In genomic region chr7:144927591-144927990, GRCm38 (mm10) we compare ENCODE assay signal across 15 mouse cellular contexts. TPM values are rescaled to one million over a fixed set of nuclear protein-coding genes. Genes with fewer than 3 reads are reported as not detected.
A peak's percentile ranks its signal among the peaks of the same experiment; 100 is the strongest.
DNase-seq lines count a peak whose midpoint lies in the region; ATAC-seq and TF ChIP-seq lines count a peak whose summit lies in the region.
"Had no signal": no experiment of that assay in that cellular context is flagged by ENCODE, and none has a peak within 500 bp of the region (broad histone marks: within the 10 kb centered on the region; RNA-seq: fewer than 3 reads in every experiment).

No protein-coding gene starts in this region.

- TF ChIP-seq CTCF in midbrain, postnatal 0 days (IDR thresholded peaks at IDR 0.05) = no peak

- H3K4me3 ChIP-seq in heart, embryonic 11.5 days (ENCODE audit: low read depth, low read length) = no peak overlapping the region
- H3K4me3 ChIP-seq in midbrain, embryonic 12.5 days = no peak overlapping the region
- no peak overlapping the region for H3K4me3 ChIP-seq in midbrain, postnatal 0 days (ENCODE audit: low read depth, low read length)
- H3K4me3 ChIP-seq: embryonic facial prominence, embryonic 15.5 days; heart, embryonic 13.5 days; liver, embryonic 15.5 days; stomach, embryonic 15.5 days had no signal

- H3K4me1 ChIP-seq in heart, embryonic 11.5 days (ENCODE audit: control insufficient read depth, insufficient read depth, low read length) = peaks cover 4% of the 10 kb centered on the region
- H3K4me1 ChIP-seq in midbrain, embryonic 12.5 days = peaks cover 5% of the 10 kb centered on the region
- H3K4me1 ChIP-seq in midbrain, postnatal 0 days (ENCODE audit: insufficient read depth, low read length) = no peaks in the 10 kb centered on the region
- H3K4me1 ChIP-seq: embryonic facial prominence, embryonic 15.5 days; stomach, embryonic 15.5 days had no signal

- intact Hi-C loops in heart, postnatal 10 days (cut with DNase I) = no loop called here

- H3K36me3 ChIP-seq in heart, embryonic 11.5 days (ENCODE audit: control insufficient read depth, insufficient read depth, low read length) = peaks cover 12% of the 10 kb centered on the region
- H3K36me3 ChIP-seq in midbrain, embryonic 12.5 days = peaks cover 39% of the 10 kb centered on the region
- peaks cover 11% of the 10 kb centered on the region; the same call in 1 of the 2 replicates for H3K36me3 ChIP-seq in midbrain, postnatal 0 days (ENCODE audit: insufficient read depth, low read length)
- H3K36me3 ChIP-seq: stomach, embryonic 15.5 days had no signal

- no peak for ATAC-seq in heart, embryonic 11.5 days (replicated peaks; ENCODE audit: insufficient number of reproducible peaks, low FRiP score, low TSS enrichment)
- no peak for ATAC-seq in midbrain, embryonic 12.5 days (ENCODE audit: low FRiP score, low read depth)
- no peak; the same call in 1 of the 2 replicates for ATAC-seq in midbrain, postnatal 0 days (ENCODE audit: low FRiP score)
- ATAC-seq: forebrain, embryonic 16.5 days had no signal

- no peak overlapping the region for H3K27ac ChIP-seq in heart, embryonic 11.5 days (ENCODE audit: low read depth, low read length)
- 0 out of 2 replicates have a peak overlapping the region, but pooled peaks have one; percentile 1 for H3K27ac ChIP-seq in midbrain, embryonic 12.5 days (replicated peaks)
- no peak overlapping the region for H3K27ac ChIP-seq in midbrain, postnatal 0 days (ENCODE audit: low read depth, low read length)
- H3K27ac ChIP-seq: embryonic facial prominence, embryonic 15.5 days; heart, embryonic 13.5 days; liver, embryonic 15.5 days; stomach, embryonic 15.5 days had no signal

- H3K9ac ChIP-seq in heart, embryonic 11.5 days (ENCODE audit: low read depth, low read length) = no peak overlapping the region; the same call in 1 of the 2 replicates
- H3K9ac ChIP-seq in midbrain, embryonic 12.5 days (replicated peaks) = no peak overlapping the region
- no peak overlapping the region for H3K9ac ChIP-seq in midbrain, postnatal 0 days (replicated peaks; ENCODE audit: low read length, poor library complexity, severe bottlenecking)
- H3K9ac ChIP-seq: embryonic facial prominence, embryonic 15.5 days; liver, embryonic 15.5 days; stomach, embryonic 15.5 days had no signal

- no peaks in the 10 kb centered on the region for H3K9me3 ChIP-seq in heart, embryonic 11.5 days (replicated peaks; ENCODE audit: control insufficient read depth, low read length)
- H3K9me3 ChIP-seq in midbrain, embryonic 12.5 days = no peaks in the 10 kb centered on the region
- H3K9me3 ChIP-seq in midbrain, postnatal 0 days (ENCODE audit: low read length) = no peaks in the 10 kb centered on the region
- H3K9me3 ChIP-seq: embryonic facial prominence, embryonic 15.5 days; heart, embryonic 13.5 days; liver, embryonic 15.5 days; stomach, embryonic 15.5 days had no signal

- peak; percentile 50 for DNase-seq in heart, adult 8-10 months (ENCODE audit: low spot score)
- no peak for DNase-seq in midbrain, postnatal 0 days (ENCODE audit: low spot score)
- DNase-seq in heart, postnatal 10 days = peak; percentile 67 to 73
- DNase-seq in urinary bladder, adult 2 months (ENCODE audit: low spot score) = no peak
- no peak for DNase-seq in layer of hippocampus, adult 18-20 months (ENCODE audit: low spot score in 2 of 2)
- DNase-seq: cerebellum, adult 18-20 months; layer of hippocampus, postnatal 36 days had no signal

- WGBS in heart, embryonic 11.5 days (ENCODE audit: insufficient replicate concordance) = 87% methylated on average over 2 of the region's 2 CpGs
- WGBS in midbrain, embryonic 12.5 days = 71% methylated on average over 2 of the region's 2 CpGs
- WGBS in midbrain, postnatal 0 days = 74% methylated on average over 2 of the region's 2 CpGs

- H3K27me3 ChIP-seq in heart, embryonic 11.5 days (ENCODE audit: control insufficient read depth, insufficient read depth, low read length) = no peaks in the 10 kb centered on the region
- no peaks in the 10 kb centered on the region for H3K27me3 ChIP-seq in midbrain, embryonic 12.5 days
- no peaks in the 10 kb centered on the region for H3K27me3 ChIP-seq in midbrain, postnatal 0 days (ENCODE audit: insufficient read depth, low read length)
- H3K27me3 ChIP-seq: CH12.LX; embryonic facial prominence, embryonic 15.5 days; heart, embryonic 13.5 days; liver, embryonic 15.5 days; stomach, embryonic 15.5 days had no signal

- no peak overlapping the region for H3K4me2 ChIP-seq in heart, embryonic 11.5 days
- no peak overlapping the region for H3K4me2 ChIP-seq in midbrain, embryonic 12.5 days (replicated peaks)
- H3K4me2 ChIP-seq in midbrain, postnatal 0 days (ENCODE audit: low read depth, low read length, poor library complexity, severe bottlenecking) = no peak overlapping the region
- H3K4me2 ChIP-seq: embryonic facial prominence, embryonic 15.5 days; heart, embryonic 13.5 days; liver, embryonic 15.5 days; stomach, embryonic 15.5 days had no signal

RNA-seq across cellular contexts. Expression of gene Ccnd1, which starts 12.1 kb away (rescaled TPM):
- total RNA-seq in heart, adult 8-10 months (2022) = 10 to 100 TPM; 30.1 to 64.0 (median 45.1) TPM
- polyA plus RNA-seq in heart, embryonic 11.5 days (2014; fragmentation: Nextera tagmentation; extraction: Ambion mirVana) = 71.3 and 100 TPM in 2 replicates
- polyA plus RNA-seq in midbrain, embryonic 12.5 days (2016; fragmentation: Nextera tagmentation; extraction: Ambion mirVana) = 259 and 289 TPM in 2 replicates
- 26.3 and 32.8 TPM in 2 replicates for total RNA-seq in midbrain, postnatal 0 days (2014; rRNA removed)
- 17.9 and 18.5 TPM in 2 replicates for polyA plus RNA-seq in midbrain, postnatal 0 days (2015; fragmentation: Nextera tagmentation; extraction: Ambion mirVana)
- 100 to 1,000 TPM in 1 of 2 experiments, 10 to 100 TPM in 1; 89.8 to 102 TPM for total RNA-seq in heart, postnatal 10 days (2021)
- 79.1 and 96.1 TPM in 2 replicates for polyA plus RNA-seq in urinary bladder, adult 2 months (2012; rRNA removed)
- 10 to 100 TPM; 56.0 to 59.6 TPM for total RNA-seq in layer of hippocampus, adult 18-20 months (2021)

RNA-seq across cellular contexts. Expression of gene LTO1, which starts 12.7 kb away (rescaled TPM):
- 10 to 100 TPM; 14.6 to 18.2 (median 17.4) TPM for total RNA-seq in heart, adult 8-10 months (2022)
- polyA plus RNA-seq in heart, embryonic 11.5 days (2014; fragmentation: Nextera tagmentation; extraction: Ambion mirVana) = 17.1 and 21.2 TPM in 2 replicates
- polyA plus RNA-seq in midbrain, embryonic 12.5 days (2016; fragmentation: Nextera tagmentation; extraction: Ambion mirVana) = 33.6 and 36.4 TPM in 2 replicates
- 19.2 and 19.8 TPM in 2 replicates for total RNA-seq in midbrain, postnatal 0 days (2014; rRNA removed)
- 17.9 and 18.9 TPM in 2 replicates for polyA plus RNA-seq in midbrain, postnatal 0 days (2015; fragmentation: Nextera tagmentation; extraction: Ambion mirVana)
- total RNA-seq in heart, postnatal 10 days (2021) = 10 to 100 TPM; 13.6 to 16.2 TPM
- polyA plus RNA-seq in urinary bladder, adult 2 months (2012; rRNA removed) = 48.1 and 48.3 TPM in 2 replicates
- total RNA-seq in layer of hippocampus, adult 18-20 months (2021) = 10 to 100 TPM; 25.6 to 27.2 TPM

RNA-seq across cellular contexts. Expression of gene Fgf15, which starts 31.3 kb away (rescaled TPM):
- not detected for total RNA-seq in heart, adult 8-10 months (2022)
- 0.11 and 0.13 TPM in 2 replicates for polyA plus RNA-seq in heart, embryonic 11.5 days (2014; fragmentation: Nextera tagmentation; extraction: Ambion mirVana)
- 69.8 and 95.0 TPM in 2 replicates for polyA plus RNA-seq in midbrain, embryonic 12.5 days (2016; fragmentation: Nextera tagmentation; extraction: Ambion mirVana)
- total RNA-seq in midbrain, postnatal 0 days (2014; rRNA removed) = 7.9 and 9.3 TPM in 2 replicates
- 3.8 and 5.1 TPM in 2 replicates for polyA plus RNA-seq in midbrain, postnatal 0 days (2015; fragmentation: Nextera tagmentation; extraction: Ambion mirVana)
- total RNA-seq in heart, postnatal 10 days (2021) = not detected
- polyA plus RNA-seq in urinary bladder, adult 2 months (2012; rRNA removed) = not detected in 2 replicates
- total RNA-seq in layer of hippocampus, adult 18-20 months (2021) = not detected
- total RNA-seq: CH12.LX; layer of hippocampus, postnatal 36 days had no signal
- polyA plus RNA-seq: liver, embryonic 15.5 days had no signal

Comparison
In these comparisons a context has a peak if more than half of its experiments do, and no peak if none do; other contexts are left out.
1. DNase-seq: peak in heart, adult 8-10 months (single experiment) and heart, postnatal 10 days (2 of 2); none in midbrain, postnatal 0 days (single experiment), urinary bladder, adult 2 months (single experiment) and layer of hippocampus, adult 18-20 months (0 of 2).